Mouse (Mus musculus) lung, postnatal 4 days (tissue): Measurements from ENCODE around the gene Tmem269.
A peak's percentile ranks its signal among the peaks of the same experiment; 100 is the strongest.

Experiments used
- DNase-seq, 2 experiments: peaks; one replicate each; pipeline ENCODE4 v3.0.0; 2021

Gene Tmem269

GRCm38 (mm10) chr4:119234348-119234747, 16.3 kb upstream of the Tmem269 start:
- DNase-seq = no peak

GRCm38 (mm10) chr4:119233256-119233901, 15.4 kb upstream of the Tmem269 start:
- DNase-seq = peak; percentile 54 to 65

DNA sequence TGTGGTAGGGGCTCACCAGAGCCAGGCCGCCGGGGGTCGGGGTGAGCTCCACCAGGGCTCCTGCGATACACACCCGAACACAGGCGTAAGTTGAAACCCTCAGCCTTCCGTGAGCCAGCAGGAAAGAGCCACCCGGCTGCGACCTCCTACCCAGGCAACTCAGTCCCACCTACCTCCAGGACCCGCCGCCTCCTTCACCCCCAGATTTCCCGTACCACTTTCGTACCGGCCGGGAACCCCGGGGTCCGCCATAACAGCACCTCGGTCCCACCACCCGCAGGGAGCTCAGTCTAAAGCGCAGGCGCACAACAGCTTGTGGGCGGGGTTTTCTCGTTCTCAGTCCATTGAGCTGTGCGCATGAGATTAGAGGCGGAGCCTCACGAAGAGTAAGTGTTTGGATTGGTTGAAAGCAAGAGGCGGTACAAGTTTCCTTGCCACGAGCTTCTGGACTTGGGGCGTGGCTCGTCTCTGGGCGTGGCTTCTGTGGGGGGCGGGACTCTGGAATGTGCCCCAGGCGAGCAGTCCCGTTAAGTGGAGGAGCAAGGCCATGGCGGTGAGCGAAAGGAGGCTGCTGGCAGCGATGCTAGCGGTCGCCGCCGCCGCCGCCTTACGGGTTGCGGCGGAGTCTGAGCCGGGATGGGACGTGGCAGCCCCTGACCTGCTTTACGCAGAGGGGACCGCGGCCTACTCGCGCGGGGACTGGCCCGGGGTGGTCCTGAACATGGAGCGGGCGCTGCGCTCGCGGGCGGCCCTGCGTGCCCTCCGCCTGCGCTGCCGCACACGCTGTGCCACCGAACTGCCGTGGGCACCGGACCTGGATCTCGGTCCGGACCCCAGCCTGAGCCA, 14.6 kb upstream of the Tmem269 start, which contains the start of the genes AU022252 and P3h1:
Gene AU022252, minus strand, starts transcription at position 303 of the 846 bp plus-strand sequence.
Gene P3h1, plus strand, starts transcription at position 506 of the 846 bp plus-strand sequence.
- DNase-seq = peak; percentile 99

DNA sequence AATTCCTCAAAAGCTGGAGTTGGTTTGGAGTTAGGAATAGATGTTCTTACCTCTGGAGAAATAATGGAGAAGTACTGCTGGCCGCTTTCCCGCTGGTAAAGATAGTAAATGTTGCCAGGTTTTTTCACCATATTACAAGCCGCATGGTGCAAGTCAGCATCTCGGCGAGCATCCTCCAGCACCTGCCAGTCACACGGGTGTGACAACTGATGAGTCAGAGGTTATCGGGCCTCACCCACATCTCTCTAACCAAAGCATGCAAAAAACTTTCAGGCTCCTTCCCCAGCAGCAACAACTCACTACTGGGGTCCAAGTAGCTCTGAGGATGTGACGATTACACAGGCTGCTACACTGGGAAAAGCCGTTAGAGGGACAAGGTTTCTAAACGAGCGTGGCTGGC, 8.7 kb upstream of the Tmem269 start:
- no peak for DNase-seq

DNA sequence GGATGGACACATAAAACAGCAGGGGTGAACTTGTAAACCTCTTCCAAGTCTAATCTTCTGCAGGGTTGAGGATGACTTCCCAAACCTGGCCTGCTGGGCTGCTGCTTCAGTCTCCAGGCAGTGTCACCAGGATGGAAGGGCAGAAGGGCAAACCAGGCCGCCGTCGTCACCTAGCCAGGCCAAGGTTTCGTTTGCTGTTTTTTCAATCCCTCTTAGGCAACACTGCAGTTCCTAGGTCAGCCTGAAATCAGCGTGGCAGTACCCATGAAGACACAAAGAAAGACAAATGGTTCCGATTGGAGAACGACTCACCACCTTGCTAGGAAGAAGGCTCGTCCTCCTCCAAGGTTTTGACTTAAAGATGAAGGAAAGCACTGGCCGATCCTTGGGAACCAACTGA, 7.7 kb upstream of the Tmem269 start:
- DNase-seq = no peak

DNA sequence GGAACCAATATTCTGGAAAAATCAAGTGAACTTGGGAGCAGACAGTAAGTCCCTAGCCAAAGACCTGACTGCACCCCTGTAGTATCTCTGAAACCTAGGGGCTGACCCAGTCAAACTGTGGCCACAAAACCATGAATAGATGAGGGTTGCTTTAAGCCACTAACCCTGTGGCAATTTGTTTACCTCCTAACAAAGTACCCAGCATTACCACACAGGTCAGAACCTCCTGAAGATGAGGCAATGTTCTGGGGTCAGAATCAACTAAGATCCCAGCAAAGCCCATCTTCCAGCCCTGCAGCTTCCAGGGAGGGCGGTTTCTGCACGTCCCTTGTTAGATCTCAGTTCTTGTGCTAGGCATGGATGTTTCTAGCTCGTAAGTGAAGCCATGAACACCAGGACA, 6.5 kb upstream of the Tmem269 start:
- DNase-seq = no peak

DNA sequence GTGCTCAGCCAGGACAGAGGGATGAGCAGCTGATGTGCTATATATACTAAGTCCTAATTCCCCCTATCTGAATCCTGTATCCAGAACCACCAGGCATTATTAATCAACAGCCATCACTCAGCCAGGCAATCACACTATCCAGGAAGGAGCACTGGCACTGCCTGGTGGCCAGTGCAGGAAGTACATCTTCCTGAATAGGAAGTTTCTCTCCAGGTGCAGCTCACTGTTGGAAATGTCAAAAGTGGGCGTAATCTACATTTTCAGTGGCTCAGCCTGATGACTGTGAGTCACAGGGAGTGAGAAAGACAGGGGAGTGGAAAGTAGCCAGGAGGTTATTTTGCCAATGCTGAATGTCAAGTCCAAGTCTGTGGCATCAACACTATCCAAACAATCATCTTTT, 5.7 kb upstream of the Tmem269 start:
- DNase-seq = peak in 1 of 2 experiments; percentile 25

DNA sequence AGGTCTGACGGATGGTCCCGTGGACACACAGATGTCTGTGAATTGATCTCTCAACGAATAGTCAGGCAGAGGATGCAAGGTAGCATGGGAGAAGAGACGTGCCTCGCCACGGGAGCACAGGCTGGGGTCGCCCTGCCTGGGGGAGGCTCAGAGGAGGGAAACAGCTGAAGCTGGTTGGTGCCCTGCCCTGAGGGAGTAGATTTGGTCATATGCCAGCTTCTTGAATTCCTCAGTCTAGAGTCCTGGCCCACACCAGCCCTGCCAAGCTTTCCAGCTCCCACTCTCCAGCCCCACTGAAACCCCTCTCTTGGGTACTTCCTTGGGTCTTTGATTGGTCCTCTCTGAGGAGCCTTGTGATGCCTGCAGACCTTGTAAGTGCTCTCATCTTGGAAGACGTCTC, 1.4 kb downstream of the Tmem269 start:
- no peak for DNase-seq

DNA sequence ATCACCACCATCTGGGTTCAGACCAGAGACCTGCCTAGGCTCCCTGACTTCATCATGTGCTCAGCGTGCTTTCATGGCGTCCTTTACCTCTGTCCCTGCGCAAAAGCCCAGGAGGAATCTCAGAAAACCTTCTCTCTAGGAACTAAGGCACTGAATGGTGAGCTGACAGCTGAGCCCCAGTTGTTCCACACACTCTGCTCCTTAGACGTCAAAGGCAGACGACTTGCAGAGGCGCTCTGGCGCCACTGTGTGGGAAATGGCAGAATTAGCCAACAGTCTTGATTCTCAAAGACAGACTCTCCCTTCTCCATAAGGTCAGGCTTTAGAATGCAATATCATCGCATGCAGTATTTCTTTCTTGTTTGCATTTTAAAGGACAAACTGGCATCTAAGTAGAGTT, 13.3 kb downstream of the Tmem269 start:
- peak; percentile 55 to 71 for DNase-seq

GRCm38 (mm10) chr4:119198105-119198504, 19.9 kb downstream of the Tmem269 start:
- DNase-seq = no peak

GRCm38 (mm10) chr4:119195582-119196320, 22.3 kb downstream of the Tmem269 start:
- no peak for DNase-seq

DNA sequence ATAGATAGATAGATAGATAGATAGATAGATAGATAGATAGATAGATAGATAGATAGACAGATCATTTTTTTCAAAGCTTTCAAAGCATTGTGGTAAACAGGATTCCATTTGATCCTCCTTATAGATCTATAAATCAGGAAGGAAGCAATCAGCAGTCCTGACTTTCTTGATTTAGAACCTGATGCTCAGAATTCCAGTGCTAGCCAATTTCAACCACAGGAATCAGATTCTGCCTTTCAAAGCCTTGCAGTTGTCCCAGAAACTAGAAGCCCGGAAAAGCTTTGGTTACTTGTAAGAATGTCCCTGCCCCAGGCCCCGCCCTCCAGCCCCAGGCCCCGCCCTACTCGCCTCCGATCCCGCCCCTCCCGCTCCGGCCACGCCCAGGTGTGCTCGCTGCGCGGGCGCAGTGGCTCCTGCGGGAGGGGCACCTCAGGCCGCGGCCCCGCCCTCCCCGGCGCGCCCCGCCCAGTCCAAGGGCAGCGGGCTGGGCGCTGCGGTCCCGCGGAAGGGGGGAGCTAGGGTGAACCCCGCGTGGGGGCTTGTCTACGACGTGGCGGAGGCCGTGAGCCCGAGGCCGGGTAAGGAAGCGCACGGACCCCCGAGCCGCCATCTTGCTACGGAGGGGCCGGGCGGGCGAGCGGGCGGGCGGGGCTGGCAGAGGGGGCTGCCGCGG, 23.0 kb downstream of the Tmem269 start, which contains the start of gene Svbp:
Gene Svbp, plus strand, starts transcription at position 398 of the 673 bp plus-strand sequence.
- peak; percentile 92 for DNase-seq

- DNase-seq = no peak
Measured at GRCm38 (mm10) chr4:119192757-119193156, 25.3 kb downstream of the Tmem269 start.

DNA sequence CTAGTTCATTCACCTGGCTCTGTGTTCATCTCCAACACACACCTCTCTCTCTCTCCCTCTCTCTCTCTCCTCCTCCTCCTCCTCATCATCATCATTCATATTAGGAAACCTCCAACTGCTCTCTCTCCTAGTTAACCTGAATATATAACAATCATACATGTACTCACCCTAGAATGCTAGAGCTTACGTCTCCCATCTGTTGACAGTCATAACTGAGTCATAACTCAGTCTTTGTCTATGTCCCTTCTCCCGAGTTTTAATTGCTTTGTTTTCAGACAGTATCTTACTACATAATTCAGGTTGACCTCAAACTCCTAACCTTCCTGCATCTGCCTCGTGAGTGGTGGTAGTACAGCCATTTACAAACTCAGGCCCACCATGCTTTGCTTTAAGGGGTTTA, 26.7 kb downstream of the Tmem269 start:
- no peak for DNase-seq

GRCm38 (mm10) chr4:119190618-119191017, 27.4 kb downstream of the Tmem269 start:
- DNase-seq = no peak

DNA sequence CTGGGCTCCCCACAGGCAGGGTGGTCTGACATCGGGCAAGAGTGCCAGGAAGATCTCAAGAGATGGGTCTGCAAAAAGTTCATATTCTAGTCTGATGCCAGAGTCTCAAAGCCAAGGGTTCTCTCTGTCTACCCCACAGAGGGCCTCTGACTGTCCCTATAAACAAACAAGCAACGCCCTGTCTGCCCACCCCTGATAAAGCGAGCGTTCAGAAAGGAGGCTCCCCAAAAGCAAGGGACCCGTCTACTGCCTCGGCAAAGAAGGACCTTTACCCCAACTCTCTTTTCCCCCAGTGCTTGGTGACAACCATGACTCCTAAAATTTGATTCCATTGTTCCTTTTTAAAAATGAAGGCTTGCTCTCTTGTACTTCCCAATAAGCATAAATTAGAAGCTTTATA, 28.2 kb downstream of the Tmem269 start, which contains the start of gene Ermap:
Gene Ermap, minus strand, starts transcription at position 148 of the 400 bp plus-strand sequence.
- DNase-seq = no peak

DNA sequence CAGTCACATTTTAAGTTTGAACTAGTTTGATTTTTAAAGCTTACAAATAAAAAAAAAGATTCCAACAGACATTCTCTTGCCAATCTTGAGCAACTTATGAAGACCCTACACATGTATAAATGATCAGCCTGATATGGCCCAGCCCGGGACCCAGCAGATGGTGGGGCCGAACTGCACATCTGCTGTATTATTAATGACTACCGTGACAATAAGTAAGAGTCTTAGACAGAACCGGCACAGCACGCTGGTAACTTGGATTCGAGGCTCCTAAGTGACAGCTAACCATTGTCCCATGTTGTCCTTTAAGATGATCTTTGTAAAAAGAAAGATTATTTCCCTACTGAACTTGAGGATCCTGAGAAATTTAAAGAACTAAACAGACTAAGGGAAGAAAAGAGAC, 28.6 kb downstream of the Tmem269 start:
- DNase-seq = no peak

GRCm38 (mm10) chr4:119188060-119188785, 29.8 kb downstream of the Tmem269 start:
- no peak for DNase-seq

- DNase-seq = no peak
Measured at GRCm38 (mm10) chr4:119185771-119186170, 32.2 kb downstream of the Tmem269 start.

DNA sequence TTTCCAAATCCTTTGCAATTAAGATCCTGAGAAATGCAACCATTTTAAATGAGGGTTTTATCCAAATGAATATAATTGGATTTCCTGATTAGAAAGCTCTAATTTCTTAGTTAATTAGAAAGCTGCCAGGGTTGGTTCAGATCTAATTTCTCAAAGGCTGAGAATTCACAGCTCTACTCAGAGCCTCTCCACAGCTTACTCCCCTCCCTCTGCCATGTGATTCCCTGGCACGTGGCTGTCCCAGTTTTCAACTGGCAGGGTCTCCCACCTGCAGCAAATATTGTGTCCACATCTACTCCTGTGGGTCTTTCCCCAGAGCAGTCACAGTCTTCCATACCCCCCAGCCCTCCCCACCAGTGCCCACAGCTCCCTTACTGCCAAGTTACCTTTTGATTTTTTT, 34.5 kb downstream of the Tmem269 start:
- DNase-seq = no peak

DNA sequence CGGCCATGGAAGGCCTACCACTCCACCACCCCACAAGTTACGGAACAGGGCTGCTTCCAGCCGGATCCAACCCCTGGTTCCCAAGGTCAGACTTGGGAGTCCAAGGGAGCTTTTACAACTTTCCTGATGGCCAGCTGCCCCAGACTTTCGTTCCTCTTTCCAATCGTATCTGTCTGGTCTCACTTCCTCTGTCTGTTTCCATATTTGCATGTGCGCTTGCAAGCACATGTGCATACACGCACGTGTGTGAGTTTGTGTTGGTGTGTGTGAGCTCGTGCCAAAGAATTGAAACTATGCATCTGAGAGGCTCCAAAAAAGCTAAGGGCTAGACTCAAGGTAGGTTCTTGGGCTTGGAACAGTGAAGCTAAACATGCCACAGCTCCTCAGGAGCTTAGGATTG, 36.6 kb downstream of the Tmem269 start:
- DNase-seq = peak in 1 of 2 experiments; percentile 29

DNA sequence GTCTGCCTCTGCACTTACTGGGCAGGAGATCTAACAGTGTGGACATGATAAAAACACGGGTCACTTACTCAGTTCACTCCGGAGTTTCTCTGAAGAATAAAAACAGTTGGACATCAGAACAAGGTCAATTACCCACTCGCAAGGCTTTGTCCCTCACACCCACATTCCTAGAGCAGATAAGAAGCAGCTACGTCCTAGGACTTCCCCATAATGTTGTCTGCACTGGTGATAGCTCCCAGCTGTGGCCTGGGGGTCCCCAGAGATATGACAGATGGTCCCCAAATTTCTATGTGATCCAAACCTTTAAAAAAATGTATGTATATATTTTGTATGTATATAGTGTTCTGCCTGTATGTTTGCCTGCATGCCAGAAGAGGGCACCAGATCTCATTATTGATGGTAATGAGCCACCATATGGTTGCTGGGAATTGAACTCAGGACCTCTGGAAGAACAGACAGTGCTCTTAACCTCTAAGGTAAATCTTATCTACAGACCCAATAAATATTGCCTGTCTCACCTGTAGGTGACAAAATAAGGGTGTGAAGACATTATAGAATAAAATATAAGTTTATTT, 37.8 kb downstream of the Tmem269 start:
- no peak for DNase-seq
